Mouse (Mus musculus) hindbrain, embryonic 11.5 days (tissue): ENCODE measurements around the gene Fxr1. TPM values are rescaled to one million over a fixed set of nuclear protein-coding genes. Genes with fewer than 3 reads are reported as not detected.

Experiments used
- ATAC-seq: fragments of 200-750 bp; cut with Nextera tagmentation; 2 replicates; pipeline ENCODE4 v1.8.0; 2017; ENCODE audit warnings: mild to moderate bottlenecking, moderate TSS enrichment, moderate library complexity; ENCODE audit not compliant: low FRiP score
- DNase-seq: peaks from one replicate; pipeline ENCODE4 v3.0.0-alpha.2; 2015; ENCODE audit warnings: low spot score
- H3K27ac ChIP-seq: fragments of 300-500 bp; sonication (generic); 2 replicates; pipeline ENCODE4 v1.5.1; 2014; ENCODE audit warnings: mild to moderate bottlenecking, low read depth, low read length
- H3K27me3 ChIP-seq: fragments of 300-500 bp; sonication (generic); 2 replicates; pipeline ENCODE4 v1.6.1; 2014; ENCODE audit warnings: mild to moderate bottlenecking, low read length, moderate library complexity, mixed read lengths; ENCODE audit not compliant: control insufficient read depth, insufficient read depth
- H3K36me3 ChIP-seq: fragments of 300-500 bp; sonication (generic); 2 replicates; pipeline ENCODE4 v1.6.1; 2014; ENCODE audit warnings: mild to moderate bottlenecking, low read length, moderate library complexity, mixed read lengths; ENCODE audit not compliant: control insufficient read depth, insufficient read depth
- H3K4me1 ChIP-seq: fragments of 300-500 bp; sonication (generic); replicated peaks from 2 replicates; pipeline ENCODE4 v1.6.1; 2014; ENCODE audit warnings: low read length, mixed read lengths; ENCODE audit not compliant: control insufficient read depth, insufficient read depth
- H3K4me2 ChIP-seq: fragments of 300-500 bp; sonication (generic); replicated peaks from 2 replicates; pipeline ENCODE4 v1.6.1; 2014; ENCODE audit warnings: mild to moderate bottlenecking, low read depth, low read length
- H3K4me3 ChIP-seq: fragments of 300-500 bp; sonication (generic); 2 replicates; pipeline ENCODE4 v1.5.1; 2014; ENCODE audit warnings: low read depth, low read length
- H3K9ac ChIP-seq: fragments of 300-500 bp; sonication (generic); 2 replicates; pipeline ENCODE4 v1.6.1; 2014; ENCODE audit warnings: low read depth, low read length
- H3K9me3 ChIP-seq: fragments of 300-500 bp; sonication (generic); 2 replicates; pipeline ENCODE4 v1.6.1; 2016; ENCODE audit warnings: low read length; ENCODE audit not compliant: control insufficient read depth
- WGBS: fragments of 180-500 bp; shearing (Covaris S2); extraction: QIAGEN DNeasy Blood & Tissue Kit; methylation state at CpG from one replicate; pipeline ENCODE4 v1.1.7; 2014; 5-methylcytosine and 5-hydroxymethylcytosine counted together
- polyA plus RNA-seq: library from polyadenylated mRNA; unstranded; fragments of >200 nt; fragmentation: Nextera tagmentation; extraction: Ambion mirVana; gene quantifications from 2 replicates; pipeline ENCODE4 v1.2.1, GENCODE M21; 2014

Fxr1 gene
- polyA plus RNA-seq, 1 experiment from 2014 or later, result 76.8 TPM

- 1% methylated on average over 50 of the region's 50 CpGs for WGBS
- H3K27ac ChIP-seq, result peak within 1 kb of the TSS; percentile 58
- H3K9me3 ChIP-seq, result no peaks in the 10 kb centered on the region
- peak; percentile 95 for ATAC-seq
- H3K36me3 ChIP-seq, result no peaks in the 10 kb centered on the region
- H3K9ac ChIP-seq, result peak within 1 kb of the TSS; percentile 83
- H3K4me1 ChIP-seq, result no peaks in the 10 kb centered on the region
- peak within 1 kb of the TSS; percentile 78 for H3K4me3 ChIP-seq
- no peaks in the 10 kb centered on the region for H3K27me3 ChIP-seq
- peak within 1 kb of the TSS; percentile 48 for H3K4me2 ChIP-seq
- DNase-seq, result peak; percentile 96
These were observed 61.3 kb downstream of the Fxr1 start, which contains the start of gene Dnajc19 for GRCm38 (mm10) chr3:34080900-34081662. Gene Dnajc19, minus strand, starts transcription at chr3:34081321.

GRCm38 (mm10) chr3:34081929-34082328 is 62.2 kb downstream of the Fxr1 start:
- no peak overlapping the region for H3K4me3 ChIP-seq
- H3K27ac ChIP-seq, result no peak overlapping the region
- no peaks in the 10 kb centered on the region for H3K36me3 ChIP-seq
- no peaks in the 10 kb centered on the region for H3K9me3 ChIP-seq
- H3K4me2 ChIP-seq, result peak overlapping the region; percentile 48; the same call in 1 of the 2 replicates
- H3K27me3 ChIP-seq, result no peaks in the 10 kb centered on the region
- no peaks in the 10 kb centered on the region for H3K4me1 ChIP-seq
- H3K9ac ChIP-seq, result no peak overlapping the region
- DNase-seq, result no peak
- WGBS, result 91% methylated on average over 3 of the region's 3 CpGs
- no peak for ATAC-seq

- Histone ChIP-seq H3K27me3 (no peaks in the 10 kb centered on the region), H3K4me2 (no peak overlapping the region), H3K4me1 (no peaks in the 10 kb centered on the region), H3K36me3 (no peaks in the 10 kb centered on the region), H3K4me3 (no peak overlapping the region), H3K27ac (no peak overlapping the region), H3K9ac (no peak overlapping the region), H3K9me3 (no peaks in the 10 kb centered on the region)
- WGBS, result 76% methylated on average over 5 of the region's 5 CpGs
- ATAC-seq (no peak), DNase-seq (no peak)
These were observed 63.9 kb downstream of the Fxr1 start for GRCm38 (mm10) chr3:34083655-34084054.

GRCm38 (mm10) chr3:34102891-34103290 is 83.1 kb downstream of the Fxr1 start:
- 50% methylated on average over 2 of the region's 2 CpGs for WGBS
- DNase-seq, result peak; percentile 29

GRCm38 (mm10) chr3:34103902-34104672 is 84.3 kb downstream of the Fxr1 start:
- Histone ChIP-seq H3K9me3 (no peaks in the 10 kb centered on the region), H3K36me3 (no peaks in the 10 kb centered on the region), H3K9ac (no peak overlapping the region), H3K4me1 (no peaks in the 10 kb centered on the region), H3K27ac (no peak overlapping the region), H3K27me3 (no peaks in the 10 kb centered on the region), H3K4me2 (no peak overlapping the region), H3K4me3 (no peak overlapping the region)
- WGBS, result 21% methylated on average over 7 of the region's 7 CpGs
- ATAC-seq (peak; percentile 71; the same call in 1 of the 2 replicates), DNase-seq (peak; percentile 30)

More at GRCm38 (mm10) chr3:34102891-34103290, 83.1 kb downstream of the Fxr1 start:
- Histone ChIP-seq H3K27ac (no peak overlapping the region), H3K36me3 (no peaks in the 10 kb centered on the region), H3K9me3 (no peaks in the 10 kb centered on the region), H3K27me3 (no peaks in the 10 kb centered on the region), H3K4me3 (no peak overlapping the region), H3K9ac (no peak overlapping the region), H3K4me2 (no peak overlapping the region), H3K4me1 (no peaks in the 10 kb centered on the region)
- ATAC-seq, result peak; percentile 51; the same call in 1 of the 2 replicates

- H3K4me2 ChIP-seq, result no peak overlapping the region
- ATAC-seq (no peak), DNase-seq (no peak)
- H3K4me1 ChIP-seq, result no peaks in the 10 kb centered on the region
- H3K4me3 ChIP-seq, result no peak overlapping the region
- 25% methylated on average over 9 of the region's 9 CpGs for WGBS
- H3K27ac ChIP-seq, result no peak overlapping the region
- no peaks in the 10 kb centered on the region for H3K36me3 ChIP-seq
- H3K9ac ChIP-seq, result no peak overlapping the region
- no peaks in the 10 kb centered on the region for H3K27me3 ChIP-seq
- no peaks in the 10 kb centered on the region for H3K9me3 ChIP-seq
These were observed 86.7 kb downstream of the Fxr1 start for GRCm38 (mm10) chr3:34106421-34106820.

GRCm38 (mm10) chr3:34107631-34108030 is 87.9 kb downstream of the Fxr1 start:
- H3K27me3 ChIP-seq, result no peaks in the 10 kb centered on the region
- no peak overlapping the region for H3K4me3 ChIP-seq
- ATAC-seq, result no peak
- H3K27ac ChIP-seq, result no peak overlapping the region
- no peak overlapping the region for H3K9ac ChIP-seq
- no peak overlapping the region for H3K4me2 ChIP-seq
- no peaks in the 10 kb centered on the region for H3K4me1 ChIP-seq
- H3K36me3 ChIP-seq, result no peaks in the 10 kb centered on the region
- no peaks in the 10 kb centered on the region for H3K9me3 ChIP-seq
- no peak for DNase-seq
- 79% methylated on average over 3 of the region's 3 CpGs for WGBS

GRCm38 (mm10) chr3:34111941-34112685 is 92.4 kb downstream of the Fxr1 start:
- Histone ChIP-seq H3K9me3 (no peaks in the 10 kb centered on the region), H3K27me3 (no peaks in the 10 kb centered on the region), H3K36me3 (no peaks in the 10 kb centered on the region), H3K27ac (no peak overlapping the region), H3K9ac (no peak overlapping the region), H3K4me2 (no peak overlapping the region), H3K4me1 (no peaks in the 10 kb centered on the region), H3K4me3 (no peak overlapping the region)
- ATAC-seq (no peak), DNase-seq (no peak)
- 79% methylated on average over 11 of the region's 11 CpGs for WGBS
